Mouse (Mus musculus): ENCODE data around the gene 9530077C05Rik.
"Not testable (repeated sequence)": the region's sequence is repeated elsewhere in the genome, so short reads cannot be mapped to it uniquely, and the experiment has no call there.

The 9530077C05Rik gene

GRCm38 (mm10) chr9:22420491-22420890 is 9.2 kb downstream of the 9530077C05Rik start:
- DNase-seq: peak in 1 of 2 experiments; percentile 46

- DNase-seq: no peak
Measured at GRCm38 (mm10) chr9:22422559-22422958, 11.2 kb downstream of the 9530077C05Rik start.

- no peak for DNase-seq
Measured at GRCm38 (mm10) chr9:22423507-22423906, 12.2 kb downstream of the 9530077C05Rik start.

GRCm38 (mm10) chr9:22424196-22424595 is 12.9 kb downstream of the 9530077C05Rik start:
- DNase-seq: no peak

GRCm38 (mm10) chr9:22424719-22425118 is 13.4 kb downstream of the 9530077C05Rik start:
- no peak for DNase-seq

- DNase-seq: no peak
Measured at GRCm38 (mm10) chr9:22428028-22428665, 16.8 kb downstream of the 9530077C05Rik start.

- DNase-seq: no peak
Measured at GRCm38 (mm10) chr9:22428666-22429410, 17.5 kb downstream of the 9530077C05Rik start.

GRCm38 (mm10) chr9:22429533-22430241 is 18.4 kb downstream of the 9530077C05Rik start:
- peak; percentile 25 to 28 for DNase-seq

- no peak for DNase-seq
Measured at GRCm38 (mm10) chr9:22430315-22430840, 19.1 kb downstream of the 9530077C05Rik start.

GRCm38 (mm10) chr9:22433221-22433620 is 21.9 kb downstream of the 9530077C05Rik start:
- no peak for DNase-seq

- no peak for DNase-seq
Measured at GRCm38 (mm10) chr9:22434101-22434500, 22.8 kb downstream of the 9530077C05Rik start.

- DNase-seq: no peak
Measured at GRCm38 (mm10) chr9:22438826-22439225, 27.5 kb downstream of the 9530077C05Rik start.

GRCm38 (mm10) chr9:22443157-22443556 is 31.8 kb downstream of the 9530077C05Rik start:
- DNase-seq: no peak

GRCm38 (mm10) chr9:22445123-22445522 is 33.8 kb downstream of the 9530077C05Rik start:
- no peak for DNase-seq

GRCm38 (mm10) chr9:22447213-22447612 is 35.9 kb downstream of the 9530077C05Rik start:
- DNase-seq: no peak

- peak; percentile 28 to 54 for DNase-seq
Measured at GRCm38 (mm10) chr9:22448420-22448819, 37.1 kb downstream of the 9530077C05Rik start.

- no peak for DNase-seq
Measured at GRCm38 (mm10) chr9:22449209-22449608, 37.9 kb downstream of the 9530077C05Rik start.

- DNase-seq: no peak
Measured at GRCm38 (mm10) chr9:22452697-22453096, 41.4 kb downstream of the 9530077C05Rik start.

GRCm38 (mm10) chr9:22453501-22453924 is 42.2 kb downstream of the 9530077C05Rik start:
- no peak for DNase-seq

- not testable (repeated sequence) for DNase-seq
Measured at GRCm38 (mm10) chr9:22453990-22454389, 42.7 kb downstream of the 9530077C05Rik start, which contains the start of gene Gm17545. Gm17545 (plus strand) TSS chr9:22454290.

- no peak for DNase-seq
Measured at GRCm38 (mm10) chr9:22455041-22455440, 43.7 kb downstream of the 9530077C05Rik start.

- DNase-seq: no peak
Measured at GRCm38 (mm10) chr9:22457142-22457835, 46.0 kb downstream of the 9530077C05Rik start.
